Mouse (Mus musculus): ENCODE measurements around the gene 1700020L24Rik.

DNA sequence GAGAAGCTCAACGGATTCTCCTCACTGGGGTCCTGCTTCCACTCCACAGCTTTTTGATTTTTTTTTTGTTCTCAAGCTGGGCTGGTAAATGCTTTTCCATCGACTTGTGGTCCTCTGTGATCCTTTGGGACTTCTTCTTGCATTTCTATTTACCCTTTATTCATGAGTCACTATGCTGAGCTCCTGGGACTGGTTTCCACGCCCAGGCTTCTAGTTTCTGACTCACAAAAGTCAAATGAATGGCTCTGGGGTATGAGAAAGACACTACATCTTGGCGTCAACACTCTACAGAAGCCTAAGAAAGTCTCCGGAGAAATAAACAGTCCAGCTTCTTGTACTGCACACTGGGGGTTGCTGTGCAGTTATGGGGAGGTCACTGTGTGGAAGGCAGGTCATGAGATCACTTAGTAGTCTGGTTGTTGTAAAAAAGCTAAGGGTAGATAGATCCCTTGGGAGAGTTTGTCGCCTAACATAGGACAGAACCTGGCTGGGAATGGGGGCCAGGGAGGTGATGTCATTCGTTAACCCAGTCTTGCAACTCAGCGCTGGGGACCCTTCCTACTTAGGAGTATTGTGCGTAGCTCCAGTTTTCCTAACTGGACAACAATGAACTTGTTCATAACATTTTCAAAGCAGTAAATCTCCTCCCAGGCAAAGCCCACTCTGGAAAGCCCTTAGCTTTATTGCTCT, 20.6 kb downstream of the 1700020L24Rik start:
- TF ChIP-seq CTCF (IDR thresholded peaks at IDR 0.05; ENCODE audit: low read depth): no peak
- no peak for TF ChIP-seq EP300 (IDR thresholded peaks at IDR 0.05; ENCODE audit: low read depth)

Measured in liver, embryonic 14.5 days (tissue).